Mouse (Mus musculus) limb, embryonic 15.5 days (tissue): Measurements from ENCODE around the gene Gpr4. TPM values are rescaled to one million over a fixed set of nuclear protein-coding genes. Genes with fewer than 3 reads are reported as not detected.

Experiments used
- ATAC-seq: fragments of 200-750 bp; cut with Nextera tagmentation; 2 replicates; pipeline ENCODE4 v1.8.0; 2017; ENCODE audit warnings: low read depth, moderate TSS enrichment; ENCODE audit not compliant: insufficient number of reproducible peaks, low FRiP score, low TSS enrichment
- H3K27ac ChIP-seq: fragments of 300-500 bp; sonication (generic); 2 replicates; pipeline ENCODE4 v1.5.1; 2015; ENCODE audit warnings: moderate library complexity, mild to moderate bottlenecking, inconsistent platforms
- H3K27me3 ChIP-seq: fragments of 300-500 bp; sonication (generic); 2 replicates; pipeline ENCODE4 v1.6.1; 2015; ENCODE audit warnings: inconsistent platforms
- H3K36me3 ChIP-seq: fragments of 300-500 bp; sonication (generic); 2 replicates; pipeline ENCODE4 v1.6.1; 2015; ENCODE audit warnings: inconsistent platforms
- H3K4me1 ChIP-seq: fragments of 300-500 bp; sonication (generic); 2 replicates; pipeline ENCODE4 v1.6.1; 2015; ENCODE audit warnings: inconsistent platforms
- H3K4me2 ChIP-seq: fragments of 300-500 bp; sonication (generic); 2 replicates; pipeline ENCODE4 v1.6.1; 2015; ENCODE audit warnings: mild to moderate bottlenecking, inconsistent platforms
- H3K4me3 ChIP-seq: fragments of 300-500 bp; sonication (generic); 2 replicates; pipeline ENCODE4 v1.5.1; 2015; ENCODE audit warnings: mild to moderate bottlenecking, inconsistent platforms
- H3K9ac ChIP-seq: fragments of 300-500 bp; sonication (generic); 2 replicates; pipeline ENCODE4 v1.6.1; 2015; ENCODE audit warnings: inconsistent platforms
- H3K9me3 ChIP-seq: fragments of 300-500 bp; sonication (generic); 2 replicates; pipeline ENCODE4 v1.6.1; 2016; ENCODE audit warnings: inconsistent platforms
- WGBS: fragments of 180-500 bp; shearing (Covaris S2); methylation state at CpG from one replicate; pipeline ENCODE4 v1.1.7; 2015; 5-methylcytosine and 5-hydroxymethylcytosine counted together
- polyA plus RNA-seq: library from polyadenylated mRNA; unstranded; fragments of >200 nt; fragmentation: Nextera tagmentation; extraction: Ambion mirVana; gene quantifications from 2 replicates; pipeline ENCODE4 v1.2.1, GENCODE M21; 2015

The Gpr4 gene
- polyA plus RNA-seq, 1 experiment from 2014 or later: 3.0 TPM

DNA sequence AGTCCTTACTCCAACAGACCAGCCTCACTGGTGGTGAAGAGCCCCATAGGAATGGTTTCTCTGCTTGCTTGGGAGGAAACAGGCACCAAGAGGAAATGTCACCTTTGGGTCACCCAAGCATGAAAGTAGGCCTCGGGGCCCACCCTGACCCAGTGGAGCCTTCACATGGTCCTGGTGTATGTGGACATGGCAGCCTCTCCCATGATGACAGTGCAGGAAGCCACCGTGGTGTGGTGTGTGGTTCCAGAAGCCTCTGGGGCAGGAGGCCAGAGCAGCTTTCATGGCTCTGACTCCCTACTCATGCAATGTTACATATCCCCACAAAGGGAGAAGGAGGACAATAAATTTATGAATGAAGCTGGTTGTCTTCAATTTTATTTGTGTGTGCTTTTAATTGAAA, 35.2 kb downstream of the Gpr4 start:
- no peak overlapping the region for H3K4me2 ChIP-seq
- no peaks in the 10 kb centered on the region for H3K27me3 ChIP-seq
- H3K9ac ChIP-seq: no peak overlapping the region
- H3K36me3 ChIP-seq: peaks cover 30% of the 10 kb centered on the region
- no peak for ATAC-seq
- H3K4me3 ChIP-seq: no peak overlapping the region
- no peak overlapping the region for H3K27ac ChIP-seq
- no peaks in the 10 kb centered on the region for H3K9me3 ChIP-seq
- no peaks in the 10 kb centered on the region for H3K4me1 ChIP-seq
- 94% methylated on average over 2 of the region's 2 CpGs for WGBS

- no peak overlapping the region for H3K27ac ChIP-seq
- no peaks in the 10 kb centered on the region for H3K9me3 ChIP-seq
- WGBS: 79% methylated on average over 4 of the region's 4 CpGs
- no peaks in the 10 kb centered on the region for H3K27me3 ChIP-seq
- no peak overlapping the region for H3K4me3 ChIP-seq
- H3K9ac ChIP-seq: no peak overlapping the region
- no peak overlapping the region for H3K4me2 ChIP-seq
- H3K4me1 ChIP-seq: peaks cover 4% of the 10 kb centered on the region; the same call in 1 of the 2 replicates
- peaks cover 27% of the 10 kb centered on the region for H3K36me3 ChIP-seq
- no peak for ATAC-seq
Observed at GRCm38 (mm10) chr7:19252078-19252477, 39.7 kb downstream of the Gpr4 start.

- H3K4me3 ChIP-seq: no peak overlapping the region
- no peak for ATAC-seq
- peaks cover 35% of the 10 kb centered on the region for H3K36me3 ChIP-seq
- peaks cover 13% of the 10 kb centered on the region; the same call in 1 of the 2 replicates for H3K4me1 ChIP-seq
- 73% methylated on average over 5 of the region's 5 CpGs for WGBS
- H3K9me3 ChIP-seq: no peaks in the 10 kb centered on the region
- no peak overlapping the region for H3K27ac ChIP-seq
- H3K9ac ChIP-seq: no peak overlapping the region
- H3K27me3 ChIP-seq: no peaks in the 10 kb centered on the region
- no peak overlapping the region for H3K4me2 ChIP-seq
Observed at GRCm38 (mm10) chr7:19253437-19253836, 41.1 kb downstream of the Gpr4 start.

- Histone ChIP-seq H3K4me1 (peaks cover 13% of the 10 kb centered on the region; the same call in 1 of the 2 replicates), H3K4me2 (no peak overlapping the region), H3K4me3 (no peak overlapping the region), H3K36me3 (peaks cover 54% of the 10 kb centered on the region), H3K9me3 (no peaks in the 10 kb centered on the region), H3K9ac (no peak overlapping the region), H3K27me3 (no peaks in the 10 kb centered on the region), H3K27ac (no peak overlapping the region)
- no peak for ATAC-seq
- 82% methylated on average over 17 of the region's 17 CpGs for WGBS
Observed at GRCm38 (mm10) chr7:19255395-19255794, 43.1 kb downstream of the Gpr4 start.

- ATAC-seq: no peak
- WGBS: 69% methylated on average over 7 of the region's 7 CpGs
- H3K4me3 ChIP-seq: no peak overlapping the region
- H3K9ac ChIP-seq: no peak overlapping the region
- H3K27me3 ChIP-seq: no peaks in the 10 kb centered on the region
- H3K4me1 ChIP-seq: peaks cover 13% of the 10 kb centered on the region; the same call in 1 of the 2 replicates
- H3K4me2 ChIP-seq: no peak overlapping the region
- no peak overlapping the region for H3K27ac ChIP-seq
- peaks cover 64% of the 10 kb centered on the region for H3K36me3 ChIP-seq
- no peaks in the 10 kb centered on the region for H3K9me3 ChIP-seq
Observed at GRCm38 (mm10) chr7:19256567-19256966, 44.2 kb downstream of the Gpr4 start.

DNA sequence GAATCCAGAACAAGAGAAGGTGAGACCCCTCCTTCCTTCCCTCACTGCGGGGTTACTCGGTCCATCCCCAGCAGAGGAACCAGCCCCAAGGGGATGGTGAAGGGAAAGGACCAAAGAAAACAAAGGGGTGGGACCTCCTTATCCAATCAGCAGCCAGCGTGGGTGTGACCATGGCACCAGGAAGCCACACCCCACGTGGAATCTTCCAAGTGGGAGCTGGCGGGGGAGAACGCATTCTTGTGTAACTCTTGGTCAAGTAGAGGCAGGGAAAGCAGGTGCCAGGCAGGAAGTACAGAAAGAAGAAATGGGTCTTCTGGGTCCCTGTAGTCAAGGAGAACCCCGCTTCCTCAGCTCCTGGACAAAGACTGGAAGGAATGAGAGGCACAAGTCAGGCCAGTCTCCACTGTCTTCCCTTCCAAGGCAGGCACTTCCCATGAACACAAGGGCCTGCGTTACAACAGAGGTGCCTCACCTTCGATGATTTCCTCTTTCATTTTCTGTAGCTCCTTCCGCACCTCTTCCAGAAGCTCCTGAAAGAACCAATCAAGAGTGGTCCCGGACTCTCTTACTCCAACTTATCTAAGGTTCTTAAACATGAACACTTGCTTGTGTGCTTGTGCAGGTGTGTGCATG, 45.2 kb downstream of the Gpr4 start:
- 37% methylated on average over 11 of the region's 11 CpGs for WGBS
- H3K4me1 ChIP-seq: peaks cover 13% of the 10 kb centered on the region; the same call in 1 of the 2 replicates
- no peak for ATAC-seq
- no peak overlapping the region for H3K4me3 ChIP-seq
- no peaks in the 10 kb centered on the region for H3K9me3 ChIP-seq
- peaks cover 74% of the 10 kb centered on the region for H3K36me3 ChIP-seq
- H3K27me3 ChIP-seq: no peaks in the 10 kb centered on the region
- no peak overlapping the region for H3K4me2 ChIP-seq
- no peak overlapping the region for H3K9ac ChIP-seq
- no peak overlapping the region for H3K27ac ChIP-seq

GRCm38 (mm10) chr7:19258336-19258735, 46.0 kb downstream of the Gpr4 start:
- no peak overlapping the region for H3K27ac ChIP-seq
- peaks cover 13% of the 10 kb centered on the region; the same call in 1 of the 2 replicates for H3K4me1 ChIP-seq
- peaks cover 82% of the 10 kb centered on the region for H3K36me3 ChIP-seq
- H3K4me2 ChIP-seq: no peak overlapping the region
- H3K27me3 ChIP-seq: no peaks in the 10 kb centered on the region
- 70% methylated on average over 3 of the region's 3 CpGs for whole genome bisulfite sequencing
- no peak overlapping the region for H3K4me3 ChIP-seq
- ATAC-seq: no peak
- H3K9me3 ChIP-seq: no peaks in the 10 kb centered on the region
- H3K9ac ChIP-seq: no peak overlapping the region

DNA sequence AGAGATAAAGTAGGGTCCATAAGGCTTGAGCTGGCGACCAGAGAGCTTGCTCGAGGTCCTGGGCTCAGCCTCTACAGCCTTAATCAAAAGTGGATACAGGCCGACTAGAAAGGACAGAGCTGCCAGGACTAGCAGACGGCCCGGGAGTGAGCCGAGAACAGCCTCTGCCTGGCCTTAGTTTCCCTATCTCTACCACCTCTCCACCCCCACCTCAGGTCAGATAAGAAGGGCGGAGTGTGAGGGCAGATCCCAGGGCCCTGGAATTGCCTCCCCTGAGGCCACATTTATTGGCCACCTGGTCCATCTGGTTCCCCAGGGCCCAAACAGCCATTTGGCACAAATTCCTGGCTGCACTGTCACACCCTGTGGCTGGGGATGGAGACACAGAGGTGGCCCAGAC, 52.8 kb downstream of the Gpr4 start:
- Histone ChIP-seq H3K4me1 (peaks cover 34% of the 10 kb centered on the region), H3K27me3 (no peaks in the 10 kb centered on the region), H3K27ac (no peak overlapping the region), H3K36me3 (peaks cover 63% of the 10 kb centered on the region), H3K9ac (no peak overlapping the region), H3K9me3 (no peaks in the 10 kb centered on the region), H3K4me3 (no peak overlapping the region), H3K4me2 (no peak overlapping the region)
- ATAC-seq: no peak
- WGBS: 68% methylated on average over 7 of the region's 7 CpGs

DNA sequence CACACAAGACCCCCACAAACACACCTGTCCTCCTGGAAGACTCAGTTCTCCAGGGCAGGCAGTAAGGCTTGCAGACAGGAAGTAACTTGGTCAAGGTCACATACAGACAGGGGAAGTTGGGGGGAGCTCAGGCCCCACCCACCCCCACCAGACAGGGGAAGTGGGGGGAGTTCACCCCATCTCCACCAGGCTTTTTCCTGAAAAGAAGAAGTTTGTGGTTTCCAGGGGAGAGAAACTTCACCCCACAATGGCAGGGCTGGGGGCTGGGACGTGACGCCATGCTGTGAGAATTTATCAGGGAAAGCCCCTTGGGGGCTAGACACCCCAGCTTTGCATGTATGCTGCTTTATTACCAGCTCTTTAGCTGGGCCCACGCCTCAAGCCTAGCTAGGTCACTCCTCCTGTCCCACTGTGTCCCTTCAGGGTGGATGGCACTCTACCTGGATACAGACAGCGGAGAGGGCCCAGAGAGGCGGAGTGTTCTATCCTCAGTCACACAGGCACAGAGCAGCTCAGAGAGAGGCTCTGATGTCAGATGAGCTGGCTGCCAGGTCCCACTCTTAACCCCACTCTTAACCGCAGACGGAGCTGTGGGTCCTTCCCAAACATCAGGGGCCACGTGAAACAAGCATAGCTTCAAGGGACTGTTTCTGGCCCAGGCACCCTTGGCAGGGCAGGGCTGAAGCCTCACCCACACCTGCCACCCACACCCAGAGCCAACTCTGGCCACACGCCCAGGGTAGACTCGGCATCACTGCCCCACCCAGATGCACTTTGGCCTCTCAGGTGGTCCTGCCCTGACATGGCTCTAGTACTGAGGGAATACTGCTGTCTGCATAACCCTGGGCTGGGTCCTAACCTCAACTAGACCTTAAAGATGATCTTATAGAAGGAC, 53.8 kb downstream of the Gpr4 start:
- Histone ChIP-seq H3K4me3 (no peak overlapping the region), H3K27ac (no peak overlapping the region), H3K27me3 (no peaks in the 10 kb centered on the region), H3K4me2 (no peak overlapping the region), H3K9me3 (no peaks in the 10 kb centered on the region), H3K36me3 (peaks cover 53% of the 10 kb centered on the region), H3K4me1 (peaks cover 43% of the 10 kb centered on the region), H3K9ac (no peak overlapping the region)
- ATAC-seq: no peak
- 74% methylated on average over 10 of the region's 10 CpGs for WGBS

DNA sequence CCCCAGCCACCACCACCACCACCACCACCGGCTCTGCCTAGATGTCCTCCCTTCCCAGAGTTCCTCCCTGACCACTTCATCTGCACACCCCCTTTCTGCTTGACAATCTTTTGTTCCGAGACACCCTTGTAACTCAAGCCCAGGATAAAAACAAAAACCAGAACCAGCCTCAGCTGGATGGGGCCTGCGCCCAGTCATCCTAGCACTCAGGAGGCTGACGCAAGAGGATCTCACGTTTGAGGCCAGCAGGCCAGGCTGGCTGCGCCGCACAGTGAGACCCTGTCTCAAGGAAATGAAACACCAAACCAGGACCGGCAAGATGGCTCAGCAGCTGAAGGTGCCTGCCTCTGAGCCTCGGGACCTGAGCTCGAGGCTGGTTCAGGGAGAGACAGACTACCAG, 54.7 kb downstream of the Gpr4 start:
- Histone ChIP-seq H3K4me3 (no peak overlapping the region), H3K9me3 (no peaks in the 10 kb centered on the region), H3K4me2 (no peak overlapping the region), H3K9ac (no peak overlapping the region), H3K27ac (no peak overlapping the region), H3K4me1 (peaks cover 43% of the 10 kb centered on the region), H3K36me3 (peaks cover 46% of the 10 kb centered on the region), H3K27me3 (no peaks in the 10 kb centered on the region)
- ATAC-seq: no peak
- WGBS: 67% methylated on average over 10 of the region's 10 CpGs

DNA sequence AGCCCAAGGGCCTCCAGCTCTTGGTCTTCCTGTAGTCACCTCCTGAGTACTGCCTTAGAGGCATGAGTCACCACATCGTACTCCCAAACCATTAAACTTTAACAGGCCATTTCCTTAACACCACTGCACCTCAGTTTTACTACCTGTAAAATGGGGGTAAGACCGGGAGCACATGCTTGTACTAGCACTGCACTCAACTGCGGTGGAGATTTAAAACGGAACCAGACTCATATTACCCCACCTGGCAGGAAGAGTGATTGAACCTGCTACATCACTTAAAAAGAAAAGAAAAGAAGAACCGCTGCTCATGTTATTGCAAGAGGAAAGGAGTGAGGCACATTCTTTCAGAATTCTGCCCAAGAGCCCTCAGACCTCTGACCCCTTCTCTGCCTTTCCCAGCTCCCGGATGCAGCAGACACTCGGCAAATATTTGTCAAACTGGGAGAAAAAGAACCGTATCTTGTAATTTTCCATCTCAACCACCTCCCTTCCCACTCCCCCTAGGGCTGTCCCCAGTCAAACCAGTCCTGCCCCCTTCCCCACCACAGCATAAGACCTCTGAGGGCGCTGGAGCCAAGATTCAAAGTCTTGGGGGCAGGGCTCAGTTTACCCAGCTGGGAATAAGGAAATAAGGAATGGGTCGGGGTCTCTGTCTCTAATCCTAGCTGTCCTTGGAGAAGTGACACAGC, 56.8 kb downstream of the Gpr4 start:
- Histone ChIP-seq H3K27me3 (no peaks in the 10 kb centered on the region), H3K27ac (peak overlapping the region; percentile 97), H3K4me2 (peak overlapping the region; percentile 95), H3K36me3 (peaks cover 25% of the 10 kb centered on the region), H3K9ac (peak overlapping the region; percentile 87), H3K4me1 (peaks cover 47% of the 10 kb centered on the region), H3K9me3 (no peaks in the 10 kb centered on the region), H3K4me3 (peak overlapping the region; percentile 98)
- ATAC-seq: no peak
- 19% methylated on average over 10 of the region's 10 CpGs for WGBS
